Mouse (Mus musculus): Measurements from ENCODE around the gene Slc16a1. TPM values are rescaled to one million over a fixed set of nuclear protein-coding genes. Genes with fewer than 3 reads are reported as not detected.

Gene Slc16a1
- polyA plus RNA-seq (2012; rRNA removed): 9.9 and 11.6 TPM in 2 replicates

GRCm38 (mm10) chr3:104638403-104638779 is at the start of gene Slc16a1:
TSS of gene Slc16a1 (plus strand) at chr3:104638668.
- Histone ChIP-seq H3K27ac (ENCODE audit: control insufficient read depth, insufficient read depth, low read depth, low read length) (peak within 1 kb of the TSS; percentile 91), H3K4me3 (ENCODE audit: control insufficient read depth, low read depth, low read length) (peak within 1 kb of the TSS; percentile 95), H3K27me3 (ENCODE audit: control insufficient read depth, insufficient read depth, low read length) (no peaks in the 10 kb centered on the region), H3K4me1 (ENCODE audit: control insufficient read depth, insufficient read depth, low read length) (peaks cover 6% of the 10 kb centered on the region), H3K36me3 (ENCODE audit: control insufficient read depth, insufficient read depth, low read length) (no peaks in the 10 kb centered on the region)
- TF ChIP-seq POLR2A (IDR thresholded peaks at IDR 0.05; ENCODE audit: control insufficient read depth, low read depth, low read length) (peak; percentile 92), CTCF (IDR thresholded peaks at IDR 0.05; ENCODE audit: control insufficient read depth, insufficient read depth, insufficient replicate concordance, low read depth, low read length) (no peak)

- Histone ChIP-seq H3K27me3 (ENCODE audit: control insufficient read depth, insufficient read depth, low read length) (no peaks in the 10 kb centered on the region), H3K36me3 (ENCODE audit: control insufficient read depth, insufficient read depth, low read length) (no peaks in the 10 kb centered on the region), H3K4me1 (ENCODE audit: control insufficient read depth, insufficient read depth, low read length) (peaks cover 3% of the 10 kb centered on the region), H3K4me3 (ENCODE audit: control insufficient read depth, low read depth, low read length) (no peak overlapping the region), H3K27ac (ENCODE audit: control insufficient read depth, insufficient read depth, low read depth, low read length) (peak overlapping the region; percentile 52)
- TF ChIP-seq POLR2A (IDR thresholded peaks at IDR 0.05; ENCODE audit: control insufficient read depth, low read depth, low read length) (no peak), CTCF (IDR thresholded peaks at IDR 0.05; ENCODE audit: control insufficient read depth, insufficient read depth, insufficient replicate concordance, low read depth, low read length) (no peak)
Observed at GRCm38 (mm10) chr3:104596451-104597134, 41.9 kb upstream of the Slc16a1 start.

GRCm38 (mm10) chr3:104597135-104597764 is 41.2 kb upstream of the Slc16a1 start:
- Histone ChIP-seq H3K27ac (ENCODE audit: control insufficient read depth, insufficient read depth, low read depth, low read length) (peak overlapping the region; percentile 52), H3K4me1 (ENCODE audit: control insufficient read depth, insufficient read depth, low read length) (peaks cover 3% of the 10 kb centered on the region), H3K36me3 (ENCODE audit: control insufficient read depth, insufficient read depth, low read length) (no peaks in the 10 kb centered on the region), H3K4me3 (ENCODE audit: control insufficient read depth, low read depth, low read length) (no peak overlapping the region), H3K27me3 (ENCODE audit: control insufficient read depth, insufficient read depth, low read length) (no peaks in the 10 kb centered on the region)
- TF ChIP-seq POLR2A (IDR thresholded peaks at IDR 0.05; ENCODE audit: control insufficient read depth, low read depth, low read length) (peak; percentile 26; the same call in 1 of the 2 replicates), CTCF (IDR thresholded peaks at IDR 0.05; ENCODE audit: control insufficient read depth, insufficient read depth, insufficient replicate concordance, low read depth, low read length) (no peak)

- no peak overlapping the region for H3K27ac ChIP-seq (ENCODE audit: control insufficient read depth, insufficient read depth, low read depth, low read length)
- no peaks in the 10 kb centered on the region for H3K36me3 ChIP-seq (ENCODE audit: control insufficient read depth, insufficient read depth, low read length)
- peaks cover 3% of the 10 kb centered on the region for H3K4me1 ChIP-seq (ENCODE audit: control insufficient read depth, insufficient read depth, low read length)
- no peak for TF ChIP-seq CTCF (IDR thresholded peaks at IDR 0.05; ENCODE audit: control insufficient read depth, insufficient read depth, insufficient replicate concordance, low read depth, low read length)
- TF ChIP-seq POLR2A (IDR thresholded peaks at IDR 0.05; ENCODE audit: control insufficient read depth, low read depth, low read length): 0 out of 2 replicates have a peak, but pooled peaks have one; percentile 27
- no peak overlapping the region for H3K4me3 ChIP-seq (ENCODE audit: control insufficient read depth, low read depth, low read length)
- H3K27me3 ChIP-seq (ENCODE audit: control insufficient read depth, insufficient read depth, low read length): no peaks in the 10 kb centered on the region
Observed at GRCm38 (mm10) chr3:104599296-104600150, 38.9 kb upstream of the Slc16a1 start.

GRCm38 (mm10) chr3:104600691-104601090 is 37.8 kb upstream of the Slc16a1 start:
- Histone ChIP-seq H3K27ac (ENCODE audit: control insufficient read depth, insufficient read depth, low read depth, low read length) (no peak overlapping the region), H3K4me3 (ENCODE audit: control insufficient read depth, low read depth, low read length) (no peak overlapping the region), H3K27me3 (ENCODE audit: control insufficient read depth, insufficient read depth, low read length) (no peaks in the 10 kb centered on the region), H3K36me3 (ENCODE audit: control insufficient read depth, insufficient read depth, low read length) (no peaks in the 10 kb centered on the region), H3K4me1 (ENCODE audit: control insufficient read depth, insufficient read depth, low read length) (peaks cover 3% of the 10 kb centered on the region)
- no peak for TF ChIP-seq POLR2A (IDR thresholded peaks at IDR 0.05; ENCODE audit: control insufficient read depth, low read depth, low read length)

GRCm38 (mm10) chr3:104601680-104602079 is 36.8 kb upstream of the Slc16a1 start:
- Histone ChIP-seq H3K36me3 (ENCODE audit: control insufficient read depth, insufficient read depth, low read length) (no peaks in the 10 kb centered on the region), H3K4me3 (ENCODE audit: control insufficient read depth, low read depth, low read length) (no peak overlapping the region), H3K27ac (ENCODE audit: control insufficient read depth, insufficient read depth, low read depth, low read length) (no peak overlapping the region), H3K4me1 (ENCODE audit: control insufficient read depth, insufficient read depth, low read length) (peaks cover 3% of the 10 kb centered on the region), H3K27me3 (ENCODE audit: control insufficient read depth, insufficient read depth, low read length) (no peaks in the 10 kb centered on the region)
- TF ChIP-seq CTCF (IDR thresholded peaks at IDR 0.05; ENCODE audit: control insufficient read depth, insufficient read depth, insufficient replicate concordance, low read depth, low read length): no peak
- TF ChIP-seq POLR2A (IDR thresholded peaks at IDR 0.05; ENCODE audit: control insufficient read depth, low read depth, low read length): no peak

Measured in testis, adult 2 months (tissue).